Mouse (Mus musculus) frontal cortex, adult (tissue): Measurements from ENCODE around the gene Iqschfp.
A peak's percentile ranks its signal among the peaks of the same experiment; 100 is the strongest.

Experiments used
- ATAC-seq: cut with Nextera tagmentation; 2 replicates; pipeline ENCODE4 v1.9.2; 2017; ENCODE audit warnings: mild to moderate bottlenecking, moderate library complexity, mixed read lengths; ENCODE audit not compliant: low TSS enrichment

Gene Iqschfp

DNA sequence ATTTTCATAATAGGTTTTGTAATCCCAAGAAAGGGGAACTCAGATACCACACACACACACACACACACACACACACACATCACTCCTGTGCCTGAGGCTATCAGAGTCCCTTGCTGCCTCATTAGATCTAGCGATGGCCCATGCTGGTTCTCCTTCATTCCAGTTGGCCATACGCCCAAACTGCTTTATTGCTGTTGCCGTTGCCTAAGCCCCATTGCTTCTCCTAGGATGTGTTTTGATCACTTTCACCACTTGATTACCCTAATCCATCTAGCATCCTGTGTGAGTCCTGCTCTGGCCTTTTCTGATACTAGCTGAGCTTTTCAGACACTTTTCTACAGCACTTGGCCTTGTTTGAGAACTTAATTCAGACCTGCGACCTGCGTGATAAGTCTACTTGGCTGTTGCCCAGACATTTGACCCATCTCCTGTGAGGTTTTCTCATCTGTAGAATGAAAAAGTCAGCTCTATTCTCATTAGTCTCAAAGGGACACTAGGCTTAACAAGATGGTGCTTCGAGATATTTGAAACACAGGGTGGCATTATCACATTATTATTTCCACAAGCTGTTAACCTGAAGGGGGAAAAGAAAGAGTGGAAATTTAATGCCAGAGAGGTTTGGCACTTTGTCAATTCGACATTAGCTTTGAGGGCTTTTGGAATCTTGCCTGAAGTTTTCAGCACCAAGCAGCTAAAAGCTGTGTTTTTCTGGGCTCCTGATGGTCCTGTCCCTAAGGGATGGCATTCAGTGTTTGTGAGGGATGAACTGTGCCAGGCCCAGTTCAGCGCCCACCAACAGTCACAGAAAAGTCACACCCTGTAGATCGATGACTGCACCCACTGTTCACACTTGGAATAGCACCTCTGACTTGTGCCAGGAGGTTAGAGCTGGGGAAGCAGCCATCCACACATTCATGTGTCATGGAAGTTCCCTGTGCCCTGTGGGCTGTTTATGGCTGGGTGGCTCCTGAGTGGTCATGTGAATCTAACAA, 179.7 kb downstream of the Iqschfp start:
- ATAC-seq: peak; percentile 44; the same call in 1 of the 2 replicates

- ATAC-seq: peak; percentile 50
Measured at GRCm38 (mm10) chr3:68077406-68077805, 185.4 kb downstream of the Iqschfp start.

- ATAC-seq: peak; percentile 87
Measured at GRCm38 (mm10) chr3:68085024-68085423, 193.0 kb downstream of the Iqschfp start.

- ATAC-seq: no peak
Measured at GRCm38 (mm10) chr3:68092108-68092507, 200.1 kb downstream of the Iqschfp start.

- ATAC-seq: no peak
Measured at GRCm38 (mm10) chr3:68096724-68097431, 204.8 kb downstream of the Iqschfp start.

DNA sequence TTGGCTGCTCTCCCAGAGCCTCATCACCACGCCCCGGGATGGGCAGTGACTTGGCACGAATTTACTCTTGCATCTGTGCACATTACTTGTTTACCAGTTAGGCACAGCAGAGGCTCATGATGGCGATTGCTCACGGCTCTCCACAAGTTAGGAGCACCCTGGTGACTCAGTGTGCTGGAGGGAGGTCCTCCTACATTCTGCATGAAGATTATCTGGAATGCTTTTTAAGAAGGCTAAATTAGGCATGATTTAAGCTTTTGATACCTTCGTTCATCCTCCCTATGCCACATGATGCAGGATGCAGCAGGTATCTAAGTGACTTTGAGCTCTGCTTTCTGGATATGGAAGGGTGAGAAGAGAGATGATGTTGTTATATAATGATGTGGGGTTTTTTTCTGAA, 207.5 kb downstream of the Iqschfp start:
- peak; percentile 79 for ATAC-seq

DNA sequence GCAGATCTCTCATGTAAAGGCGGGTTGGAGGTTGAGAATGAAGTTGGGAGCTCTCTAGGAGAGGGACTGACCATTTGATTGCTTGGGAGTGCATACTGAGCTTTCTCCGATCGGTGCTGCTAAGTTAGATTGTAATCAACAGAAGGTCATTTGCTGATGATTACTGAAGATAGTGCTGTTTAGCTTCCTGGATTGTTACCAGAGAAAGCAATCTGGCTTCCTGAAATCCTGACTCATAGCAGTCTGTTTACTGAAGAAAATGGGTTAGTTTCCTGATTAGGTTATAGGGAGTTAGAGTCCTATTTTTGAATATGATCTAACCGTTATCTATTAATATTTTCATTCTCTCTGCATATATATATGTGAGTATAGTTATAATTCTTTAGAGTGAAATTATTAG, 209.3 kb downstream of the Iqschfp start:
- no peak for ATAC-seq

- ATAC-seq: no peak
Measured at GRCm38 (mm10) chr3:68105081-68105685, 213.2 kb downstream of the Iqschfp start.

- no peak for ATAC-seq
Measured at GRCm38 (mm10) chr3:68121338-68121737, 229.3 kb downstream of the Iqschfp start.

DNA sequence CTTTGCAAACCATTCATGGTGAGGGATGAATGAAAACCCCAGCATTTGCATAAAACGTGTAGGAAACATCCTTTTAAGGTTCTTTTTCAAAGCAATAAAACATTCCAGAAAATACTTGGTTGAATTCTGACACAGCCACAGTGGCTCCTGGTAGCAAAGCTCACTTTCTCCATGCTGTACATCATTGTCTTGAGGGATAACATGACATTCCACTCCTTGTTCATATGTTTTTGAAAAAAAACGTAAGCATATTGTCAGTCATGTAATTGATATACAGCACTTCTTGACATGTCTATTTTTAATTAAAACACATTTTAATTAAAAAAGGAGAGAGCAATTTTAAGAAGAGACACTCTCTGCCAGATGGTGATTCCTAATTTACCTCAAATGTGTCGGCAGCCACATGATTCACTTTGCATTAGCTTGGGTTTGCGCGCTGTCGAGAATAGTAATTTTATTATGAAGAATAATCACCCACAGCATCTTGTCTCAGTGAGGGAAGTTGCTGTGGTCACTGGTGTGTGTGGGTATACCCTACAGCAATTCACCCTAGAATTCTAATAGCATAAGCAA, 234.3 kb downstream of the Iqschfp start:
- ATAC-seq: peak; percentile 54

- no peak for ATAC-seq
Measured at GRCm38 (mm10) chr3:68130386-68130785, 238.4 kb downstream of the Iqschfp start.

DNA sequence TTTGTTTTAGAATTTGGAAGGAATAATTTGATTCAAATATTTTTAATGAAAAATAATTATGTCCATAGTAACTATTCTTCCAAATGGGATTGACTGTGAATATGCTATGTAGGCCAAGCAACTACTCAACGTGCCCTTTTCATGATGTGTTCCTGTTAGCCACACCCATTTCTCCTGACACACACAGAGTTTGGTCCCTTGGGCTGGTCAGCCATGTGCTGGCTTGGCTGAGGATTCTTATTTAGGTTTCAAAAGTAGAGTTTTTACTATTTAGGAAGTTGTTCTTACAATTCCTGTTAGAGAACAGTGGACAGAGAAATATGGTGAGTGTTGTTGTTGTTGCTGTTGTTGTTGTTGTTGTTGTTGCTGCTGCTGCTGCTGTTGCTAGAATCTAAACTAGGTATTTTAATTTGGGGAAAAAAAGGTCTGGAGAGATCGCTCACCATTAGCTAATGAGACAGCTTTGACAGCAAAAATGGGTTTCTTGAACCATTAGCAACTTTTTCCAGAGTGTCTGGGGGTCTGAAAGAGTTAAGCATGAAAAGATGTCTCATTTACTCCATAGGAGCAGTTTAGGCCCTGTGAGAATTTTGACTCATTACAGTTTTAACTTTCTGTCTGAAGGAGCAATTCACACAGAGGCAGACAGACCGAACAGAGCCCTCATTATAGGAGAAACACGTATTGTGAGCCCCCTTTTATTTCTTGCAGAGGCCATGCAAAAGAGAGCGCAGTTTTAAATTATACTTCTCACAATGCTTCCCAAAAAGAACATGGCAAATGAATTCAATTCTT, 247.0 kb downstream of the Iqschfp start:
- ATAC-seq: no peak

- ATAC-seq: peak; percentile 81
Measured at GRCm38 (mm10) chr3:68150688-68151087, 258.7 kb downstream of the Iqschfp start.

GRCm38 (mm10) chr3:68160175-68160574, 268.1 kb downstream of the Iqschfp start:
- ATAC-seq: no peak

DNA sequence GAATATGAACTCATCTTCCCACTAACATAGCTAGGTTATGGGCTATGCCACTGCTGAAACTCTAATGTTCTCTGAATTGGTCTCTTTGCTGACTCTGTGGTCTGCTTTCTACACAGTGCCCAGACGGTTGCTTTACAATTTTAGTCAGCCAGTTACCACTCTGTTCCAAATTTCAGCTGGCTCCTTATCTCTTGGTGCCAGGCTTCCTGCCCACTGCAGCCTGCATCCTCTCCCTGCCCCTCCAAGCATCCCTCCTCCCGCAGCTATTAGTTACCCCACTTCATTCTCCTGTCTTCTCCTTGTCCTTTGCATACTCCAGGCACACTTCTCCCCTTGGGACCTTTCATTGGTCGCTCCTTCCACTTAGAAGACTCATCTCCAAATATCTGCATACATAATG, 268.7 kb downstream of the Iqschfp start:
- no peak for ATAC-seq

DNA sequence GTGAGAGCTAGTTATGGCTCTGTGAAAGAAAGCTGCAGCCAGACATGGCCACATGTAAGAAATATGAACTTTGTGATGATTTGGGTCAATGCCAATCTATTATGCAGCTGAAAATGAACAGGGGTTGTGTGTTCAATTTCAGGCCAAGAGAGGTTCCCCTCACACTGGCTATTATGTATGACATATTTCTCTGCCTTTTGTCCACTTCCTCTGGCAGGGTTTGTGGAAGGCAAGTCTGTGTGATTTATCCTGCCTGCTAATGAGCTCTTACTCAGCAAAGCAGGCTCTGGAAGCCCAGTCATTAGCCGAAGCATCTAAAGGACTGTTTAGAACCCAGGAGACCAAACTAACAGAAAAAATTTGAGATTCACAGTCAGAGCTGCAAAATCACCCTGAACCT, 286.2 kb downstream of the Iqschfp start:
- no peak for ATAC-seq

DNA sequence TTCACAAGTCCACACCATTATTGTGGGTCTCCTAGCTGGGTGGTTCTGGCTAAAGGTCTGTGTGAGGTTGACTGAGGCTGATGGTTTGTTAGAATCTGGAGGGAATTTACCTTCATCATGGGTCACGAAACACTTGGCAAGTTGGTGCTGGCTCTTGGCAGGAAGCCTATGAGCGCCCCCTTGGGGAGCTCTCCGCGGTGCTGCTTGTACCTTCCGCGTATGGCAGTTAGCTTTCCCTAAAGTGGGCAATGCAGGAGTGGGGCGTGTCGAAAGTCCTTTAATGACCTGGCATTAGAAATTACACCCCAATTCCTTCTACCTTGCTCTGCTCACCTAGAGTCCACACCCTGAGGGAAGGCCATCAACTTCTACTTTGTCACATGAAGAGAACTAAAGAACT, 295.4 kb downstream of the Iqschfp start:
- ATAC-seq: no peak

DNA sequence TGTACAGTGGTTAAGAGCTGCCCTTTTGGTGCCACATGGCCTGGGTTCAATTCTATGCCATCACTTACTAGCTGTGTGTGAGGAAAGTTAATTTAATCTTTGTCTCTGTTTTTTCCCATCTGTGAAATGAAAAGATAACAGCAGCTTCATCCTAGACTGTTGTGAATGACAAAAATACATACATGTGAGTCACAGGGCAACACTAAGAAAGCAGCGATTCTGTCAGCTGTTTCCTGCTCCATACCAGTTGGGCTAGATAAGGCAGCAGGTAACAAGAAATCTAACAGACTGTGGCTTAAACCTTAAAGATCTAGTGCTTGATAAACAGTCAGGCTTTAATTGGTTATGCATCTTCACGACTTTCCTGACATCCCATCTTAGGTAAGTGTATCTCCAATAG, 297.1 kb downstream of the Iqschfp start:
- peak; percentile 75 for ATAC-seq

- ATAC-seq: peak; percentile 50; the same call in 1 of the 2 replicates
Measured at GRCm38 (mm10) chr3:68196933-68197332, 304.9 kb downstream of the Iqschfp start.

DNA sequence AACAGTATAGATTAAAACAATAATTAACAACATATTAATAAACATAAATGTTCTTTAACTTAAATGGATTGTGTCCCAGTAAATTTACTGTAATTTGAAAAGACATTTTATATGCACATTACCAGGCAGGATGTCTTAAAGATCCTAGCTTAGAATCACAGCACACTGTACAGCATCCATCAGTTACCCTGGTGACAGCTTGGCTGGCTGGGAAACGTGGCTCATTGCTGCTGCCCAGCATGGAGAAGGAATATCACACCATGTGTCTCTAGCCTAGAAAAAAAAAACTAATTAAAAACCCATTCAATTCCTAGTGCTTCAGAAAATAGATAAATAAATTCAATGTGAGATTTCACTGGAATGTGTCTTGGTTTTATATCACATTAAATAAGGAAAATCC, 309.2 kb downstream of the Iqschfp start:
- ATAC-seq: no peak
